Mouse (Mus musculus) kidney, embryonic 15.5 days (tissue): ENCODE results near the gene Keap1. TPM values are rescaled to one million over a fixed set of nuclear protein-coding genes. Genes with fewer than 3 reads are reported as not detected.
A peak's percentile ranks its signal among the peaks of the same experiment; 100 is the strongest.
"Not testable (repeated sequence)": the region's sequence is repeated elsewhere in the genome, so short reads cannot be mapped to it uniquely, and the experiment has no call there.

ENCODE experiments used
- ATAC-seq: fragments of 200-750 bp; cut with Nextera tagmentation; replicated peaks from 2 replicates; pipeline ENCODE4 v1.8.0; 2017; ENCODE audit warnings: moderate TSS enrichment; ENCODE audit not compliant: low FRiP score
- H3K27ac ChIP-seq: fragments of 300-500 bp; sonication (generic); 2 replicates; pipeline ENCODE4 v1.5.1; 2015; ENCODE audit warnings: mild to moderate bottlenecking, inconsistent platforms
- H3K27me3 ChIP-seq: fragments of 300-500 bp; sonication (generic); 2 replicates; pipeline ENCODE4 v1.6.1; 2015; ENCODE audit warnings: inconsistent platforms
- H3K36me3 ChIP-seq: fragments of 300-500 bp; sonication (generic); 2 replicates; pipeline ENCODE4 v1.6.1; 2015; ENCODE audit warnings: inconsistent platforms
- H3K4me1 ChIP-seq: fragments of 300-500 bp; sonication (generic); 2 replicates; pipeline ENCODE4 v1.6.1; 2015; ENCODE audit warnings: inconsistent platforms
- H3K4me2 ChIP-seq: fragments of 300-500 bp; sonication (generic); 2 replicates; pipeline ENCODE4 v1.6.1; 2015; ENCODE audit warnings: moderate library complexity, mild to moderate bottlenecking, inconsistent platforms
- H3K4me3 ChIP-seq: fragments of 300-500 bp; sonication (generic); replicated peaks from 2 replicates; pipeline ENCODE4 v1.5.1; 2015; ENCODE audit warnings: mild to moderate bottlenecking, inconsistent platforms
- H3K9ac ChIP-seq: fragments of 300-500 bp; sonication (generic); 2 replicates; pipeline ENCODE4 v1.6.1; 2015; ENCODE audit warnings: mild to moderate bottlenecking, inconsistent platforms
- H3K9me3 ChIP-seq: fragments of 300-500 bp; sonication (generic); replicated peaks from 2 replicates; pipeline ENCODE4 v1.6.1; 2016; ENCODE audit warnings: inconsistent platforms
- WGBS: fragments of 180-500 bp; shearing (Covaris S2); methylation state at CpG from one replicate; pipeline ENCODE4 v1.1.7; 2015; ENCODE audit warnings: mixed read lengths; 5-methylcytosine and 5-hydroxymethylcytosine counted together
- polyA plus RNA-seq: library from polyadenylated mRNA; unstranded; fragments of >200 nt; fragmentation: Nextera tagmentation; extraction: Ambion mirVana; gene quantifications from 2 replicates; pipeline ENCODE4 v1.2.1, GENCODE M21; 2015

Keap1 gene
- polyA plus RNA-seq, 1 experiment from 2014 or later, result 64.2 TPM

DNA sequence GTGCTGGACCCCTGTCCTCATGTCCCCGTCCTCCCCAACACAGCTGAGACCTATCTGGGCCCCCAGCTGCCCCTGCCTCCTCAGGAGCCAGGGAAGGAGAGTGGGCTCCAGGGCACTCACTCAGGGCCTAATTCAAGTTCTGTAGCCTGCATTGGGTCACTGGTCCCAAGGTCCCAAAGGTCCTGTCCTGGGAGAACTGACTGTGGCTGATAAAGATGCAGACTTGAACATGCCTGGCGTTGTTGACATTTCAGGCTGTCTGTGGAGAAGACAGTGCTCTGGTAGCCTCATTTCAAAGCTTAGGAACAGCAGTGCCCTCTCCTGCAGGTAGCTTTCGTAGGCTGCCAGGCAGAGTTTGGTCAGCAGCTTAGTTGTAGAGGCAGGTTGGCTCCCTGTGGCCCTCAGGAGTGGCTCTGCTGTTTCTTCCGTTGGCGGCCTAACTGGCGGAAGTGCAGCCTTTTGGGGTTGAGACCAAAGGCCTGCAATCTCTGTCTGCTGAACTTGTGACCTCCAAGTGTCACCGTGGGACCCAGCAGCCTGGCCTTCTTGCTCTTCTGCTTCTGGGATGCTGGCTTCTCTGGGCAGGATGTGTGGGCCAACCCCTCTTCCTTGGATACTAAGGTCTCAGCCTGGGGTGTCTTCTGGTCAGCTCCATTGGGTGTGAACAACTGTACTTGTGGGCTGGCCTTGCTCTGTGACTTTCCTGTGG is 34.5 kb upstream of the Keap1 start:
- no peak for ATAC-seq
- H3K9ac ChIP-seq, result no peak overlapping the region
- H3K36me3 ChIP-seq, result peaks cover 97% of the 10 kb centered on the region
- no peaks in the 10 kb centered on the region for H3K27me3 ChIP-seq
- WGBS, result 81% methylated on average over 7 of the region's 7 CpGs
- no peaks in the 10 kb centered on the region for H3K9me3 ChIP-seq
- H3K4me1 ChIP-seq, result no peaks in the 10 kb centered on the region
- no peak overlapping the region for H3K4me3 ChIP-seq
- H3K27ac ChIP-seq, result no peak overlapping the region
- no peak overlapping the region for H3K4me2 ChIP-seq

DNA sequence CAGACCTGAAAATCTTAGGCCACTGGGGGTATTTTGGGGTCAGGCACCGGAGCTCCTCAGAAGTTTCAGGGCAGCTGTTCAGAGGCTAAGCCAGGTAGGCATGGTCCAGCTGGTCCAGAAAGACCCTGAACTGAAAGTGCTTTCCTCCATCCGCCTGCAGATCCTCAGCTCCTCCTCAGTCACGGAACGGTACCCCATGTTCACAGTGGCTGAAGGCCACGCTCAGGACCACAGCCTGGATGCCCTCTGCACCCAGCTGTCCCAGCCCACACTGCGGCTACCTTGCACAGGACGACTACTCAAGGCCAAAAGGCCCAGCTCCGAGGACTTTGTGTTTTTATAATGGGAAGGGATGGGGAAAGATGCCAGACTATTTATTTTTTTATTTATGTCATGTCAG is 33.9 kb upstream of the Keap1 start:
- Histone ChIP-seq H3K36me3 (peaks cover 99% of the 10 kb centered on the region), H3K9me3 (no peaks in the 10 kb centered on the region), H3K27me3 (no peaks in the 10 kb centered on the region), H3K4me1 (no peaks in the 10 kb centered on the region), H3K27ac (no peak overlapping the region), H3K4me2 (no peak overlapping the region), H3K4me3 (no peak overlapping the region), H3K9ac (no peak overlapping the region)
- no peak for ATAC-seq
- 81% methylated on average over 8 of the region's 8 CpGs for WGBS

DNA sequence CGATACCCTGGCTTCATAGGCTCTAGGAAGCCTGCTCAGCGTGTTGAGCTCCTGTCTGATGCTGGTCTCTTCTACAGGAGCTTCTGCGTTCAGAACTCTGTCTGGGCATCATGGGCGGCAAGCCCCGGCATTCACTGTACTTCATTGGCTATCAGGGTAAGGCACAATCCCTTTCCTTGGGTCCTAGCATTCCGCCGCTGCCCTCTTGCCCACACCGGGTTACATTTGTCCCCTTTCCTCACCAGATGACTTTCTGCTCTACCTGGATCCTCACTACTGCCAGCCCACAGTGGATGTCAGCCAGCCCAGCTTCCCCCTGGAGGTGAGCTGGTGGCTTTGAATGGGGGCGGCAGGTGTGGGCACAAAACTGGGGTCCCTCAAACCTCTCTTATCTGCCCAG is 33.2 kb upstream of the Keap1 start:
- Histone ChIP-seq H3K4me3 (no peak overlapping the region), H3K9ac (no peak overlapping the region)
- WGBS, result 93% methylated on average over 9 of the region's 9 CpGs

GRCm38 (mm10) chr9:21269590-21269989 is 30.4 kb upstream of the Keap1 start:
- not testable (repeated sequence) for ATAC-seq, H3K9me3 ChIP-seq, H3K4me3 ChIP-seq, H3K27ac ChIP-seq, H3K4me2 ChIP-seq, H3K27me3 ChIP-seq, H3K9ac ChIP-seq
- peaks cover 19% of the 10 kb centered on the region for H3K4me1 ChIP-seq
- 80% methylated on average over 5 of the region's 5 CpGs for WGBS
- H3K36me3 ChIP-seq, result peaks cover 82% of the 10 kb centered on the region

More for the DNA sequence above, 33.2 kb upstream of the Keap1 start:
- no peaks in the 10 kb centered on the region for H3K9me3 ChIP-seq
- no peak for ATAC-seq
- H3K4me1 ChIP-seq, result no peaks in the 10 kb centered on the region
- H3K4me2 ChIP-seq, result no peak overlapping the region
- H3K36me3 ChIP-seq, result peaks cover 99% of the 10 kb centered on the region
- no peaks in the 10 kb centered on the region for H3K27me3 ChIP-seq
- H3K27ac ChIP-seq, result no peak overlapping the region

GRCm38 (mm10) chr9:21268305-21268704 is 29.1 kb upstream of the Keap1 start:
- WGBS, result 93% methylated on average over 16 of the region's 16 CpGs
- Histone ChIP-seq H3K27ac (no peak overlapping the region), H3K4me2 (no peak overlapping the region), H3K4me1 (peaks cover 24% of the 10 kb centered on the region), H3K9ac (no peak overlapping the region), H3K4me3 (no peak overlapping the region), H3K27me3 (no peaks in the 10 kb centered on the region), H3K9me3 (no peaks in the 10 kb centered on the region), H3K36me3 (peaks cover 69% of the 10 kb centered on the region)
- no peak for ATAC-seq

- WGBS, result 77% methylated on average over 5 of the region's 5 CpGs
- Histone ChIP-seq H3K4me1 (peaks cover 24% of the 10 kb centered on the region), H3K4me3 (peak overlapping the region; percentile 78; the same call in 1 of the 2 replicates), H3K4me2 (peak overlapping the region; percentile 82), H3K27me3 (no peaks in the 10 kb centered on the region), H3K9me3 (no peaks in the 10 kb centered on the region), H3K9ac (no peak overlapping the region), H3K36me3 (peaks cover 55% of the 10 kb centered on the region), H3K27ac (no peak overlapping the region)
- ATAC-seq, result no peak
Observed at GRCm38 (mm10) chr9:21266889-21267288, 27.7 kb upstream of the Keap1 start.

GRCm38 (mm10) chr9:21265611-21266010 is 26.4 kb upstream of the Keap1 start:
- Histone ChIP-seq H3K9me3 (no peaks in the 10 kb centered on the region), H3K9ac (peak overlapping the region; percentile 82), H3K27me3 (no peaks in the 10 kb centered on the region), H3K4me1 (peaks cover 24% of the 10 kb centered on the region), H3K4me3 (peak overlapping the region; percentile 78), H3K27ac (peak overlapping the region; percentile 72), H3K4me2 (peak overlapping the region; percentile 82), H3K36me3 (peaks cover 43% of the 10 kb centered on the region)
- peak; percentile 17 for ATAC-seq
- WGBS, result 5% methylated on average over 11 of the region's 11 CpGs

DNA sequence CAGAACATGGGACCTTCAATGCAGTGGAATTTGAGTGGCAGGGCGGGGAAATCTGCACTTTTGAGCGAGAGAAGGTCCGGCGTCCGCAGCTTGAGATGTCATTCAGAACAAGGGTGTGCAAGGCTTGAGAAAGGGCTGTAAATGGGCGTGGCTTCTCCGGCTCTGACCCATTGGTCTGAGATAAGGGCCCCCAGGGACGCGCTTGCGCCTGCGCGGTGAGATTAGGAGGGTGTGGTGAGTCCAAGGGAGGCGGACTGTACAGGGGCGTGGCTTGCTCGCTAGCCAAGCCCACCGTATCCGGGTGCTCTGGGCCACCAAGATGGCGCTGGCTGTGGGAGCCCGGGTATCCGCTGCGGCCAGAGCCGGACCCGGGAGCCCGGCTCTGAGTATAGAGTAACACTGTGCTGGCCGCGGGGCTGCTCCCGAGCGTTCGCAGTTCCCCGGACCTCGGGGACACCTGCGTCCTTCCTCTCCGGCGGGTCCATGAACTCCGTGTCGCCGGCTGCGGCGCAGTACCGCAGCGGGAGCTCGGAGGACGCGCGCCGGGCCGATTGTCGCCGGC is 25.9 kb upstream of the Keap1 start, which contains the start of gene Atg4d:
TSS of gene Atg4d (plus strand) at position 294 of the 562 bp plus-strand sequence.
- WGBS, result under 1% methylated on average over 44 of the region's 49 CpGs
- H3K4me1 ChIP-seq, result peaks cover 24% of the 10 kb centered on the region
- H3K9ac ChIP-seq, result peak within 1 kb of the TSS; percentile 82
- peak within 1 kb of the TSS; percentile 82 for H3K4me2 ChIP-seq
- peak within 1 kb of the TSS; percentile 90 for H3K27ac ChIP-seq
- H3K4me3 ChIP-seq, result peak within 1 kb of the TSS; percentile 78
- H3K9me3 ChIP-seq, result no peaks in the 10 kb centered on the region
- no peaks in the 10 kb centered on the region for H3K27me3 ChIP-seq
- H3K36me3 ChIP-seq, result peaks cover 37% of the 10 kb centered on the region
- peak; percentile 98 for ATAC-seq

- Histone ChIP-seq H3K9me3 (no peaks in the 10 kb centered on the region), H3K36me3 (peaks cover 32% of the 10 kb centered on the region), H3K4me1 (peaks cover 24% of the 10 kb centered on the region), H3K9ac (peak overlapping the region; percentile 82; the same call in 1 of the 2 replicates), H3K4me3 (peak overlapping the region; percentile 78), H3K27me3 (no peaks in the 10 kb centered on the region), H3K27ac (peak overlapping the region; percentile 90), H3K4me2 (peak overlapping the region; percentile 82)
- ATAC-seq, result peak; percentile 45
- 13% methylated on average over 17 of the region's 17 CpGs for WGBS
Observed at GRCm38 (mm10) chr9:21264272-21264999, 25.3 kb upstream of the Keap1 start.

GRCm38 (mm10) chr9:21261831-21262230 is 22.7 kb upstream of the Keap1 start:
- Histone ChIP-seq H3K9ac (no peak overlapping the region), H3K27ac (no peak overlapping the region), H3K36me3 (peaks cover 6% of the 10 kb centered on the region), H3K4me1 (peaks cover 21% of the 10 kb centered on the region), H3K27me3 (no peaks in the 10 kb centered on the region), H3K4me3 (no peak overlapping the region), H3K4me2 (no peak overlapping the region), H3K9me3 (no peaks in the 10 kb centered on the region)
- no peak for ATAC-seq
- WGBS, result 61% methylated on average over 2 of the region's 2 CpGs

DNA sequence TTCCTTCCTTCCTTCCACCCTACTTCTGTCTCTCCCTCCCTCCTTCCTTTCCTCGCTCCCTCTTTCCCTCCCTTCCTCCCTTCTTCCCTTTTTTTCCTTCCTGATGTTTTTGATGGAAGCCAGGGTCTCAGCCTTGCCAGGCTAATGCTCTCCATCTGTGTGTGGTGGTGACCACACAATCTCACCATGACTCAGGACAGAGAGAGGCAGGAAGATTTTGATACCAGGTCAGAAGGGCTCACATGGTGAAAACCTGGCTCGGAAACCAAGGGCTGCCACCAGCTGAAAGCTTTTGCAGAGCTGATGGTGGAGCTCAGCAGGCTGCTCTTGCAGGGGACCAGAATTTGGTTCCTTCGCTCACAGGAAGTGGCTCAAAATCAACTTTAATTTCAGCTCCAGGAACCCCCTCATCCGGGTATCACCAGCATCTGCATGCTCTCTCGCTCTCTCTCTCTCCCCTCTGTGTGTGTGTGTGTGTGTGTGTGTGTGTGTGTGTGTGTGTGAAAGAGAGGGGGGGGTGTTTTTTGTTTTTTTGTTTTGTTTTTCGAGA is 21.4 kb upstream of the Keap1 start:
- no peak for ATAC-seq
- H3K27ac ChIP-seq, result no peak overlapping the region
- no peaks in the 10 kb centered on the region for H3K27me3 ChIP-seq
- H3K9ac ChIP-seq, result no peak overlapping the region
- 76% methylated on average over 6 of the region's 6 CpGs for WGBS
- no peaks in the 10 kb centered on the region for H3K9me3 ChIP-seq
- no peak overlapping the region for H3K4me2 ChIP-seq
- H3K4me3 ChIP-seq, result no peak overlapping the region
- H3K36me3 ChIP-seq, result no peaks in the 10 kb centered on the region
- peaks cover 8% of the 10 kb centered on the region for H3K4me1 ChIP-seq

DNA sequence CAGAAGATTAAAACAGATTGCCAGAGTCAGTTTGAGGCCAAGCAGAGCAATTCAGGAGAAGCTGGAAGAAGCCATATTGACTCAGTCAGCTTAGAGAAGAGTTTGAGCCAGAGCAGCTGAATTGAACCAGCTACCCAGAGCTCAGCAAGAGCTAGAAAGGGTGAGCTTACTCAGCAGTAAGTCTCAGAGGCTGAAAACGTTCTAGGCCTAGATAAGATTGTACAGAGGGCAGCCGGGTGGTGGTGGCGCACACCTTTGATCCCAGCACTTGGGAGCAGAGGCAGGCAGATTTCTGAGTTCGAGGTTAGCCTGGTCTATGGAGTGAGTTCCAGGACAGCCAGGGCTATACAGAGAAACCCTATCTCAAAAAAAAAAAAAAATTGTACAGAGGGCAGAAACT is 17.2 kb upstream of the Keap1 start:
- not testable (repeated sequence) for H3K27ac ChIP-seq, H3K4me3 ChIP-seq, H3K9me3 ChIP-seq, H3K27me3 ChIP-seq, H3K4me2 ChIP-seq, H3K36me3 ChIP-seq, H3K4me1 ChIP-seq, H3K9ac ChIP-seq, ATAC-seq
- 85% methylated on average over 4 of the region's 4 CpGs for WGBS
